Mouse (Mus musculus): Measurements from ENCODE around the gene Dtx4. TPM values are rescaled to one million over a fixed set of nuclear protein-coding genes. Genes with fewer than 3 reads are reported as not detected.

Dtx4 gene
- polyA plus RNA-seq, 1 experiment from 2014 or later: 44.1 TPM

DNA sequence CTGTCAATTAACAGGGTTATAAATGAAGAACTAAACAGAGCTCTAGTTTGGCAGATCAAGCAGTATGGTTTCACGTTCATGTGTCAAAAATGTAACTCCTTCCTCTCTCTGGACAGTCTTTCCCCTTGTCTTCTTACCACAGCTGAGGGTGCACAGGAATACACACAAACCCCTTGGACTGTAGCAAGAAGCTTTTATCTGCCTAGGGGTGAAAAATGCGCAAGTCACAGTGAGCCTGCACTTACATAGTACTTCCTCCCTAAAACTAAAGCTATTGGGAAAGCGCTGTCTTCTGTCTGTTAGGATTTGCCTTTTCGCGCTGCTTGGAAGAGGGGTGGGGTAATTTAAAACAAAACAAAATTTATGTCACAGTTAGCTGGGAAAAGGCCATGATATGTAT is 37.1 kb downstream of the Dtx4 start:
- H3K27ac ChIP-seq: no peak overlapping the region
- DNase-seq (ENCODE audit: low spot score) (no peak), ATAC-seq (ENCODE audit: low FRiP score) (no peak)
- WGBS: 80% methylated on average over 5 of the region's 5 CpGs
- no peaks in the 10 kb centered on the region for H3K9me3 ChIP-seq (ENCODE audit: control insufficient read depth, low read length)
- no peaks in the 10 kb centered on the region for H3K4me1 ChIP-seq (replicated peaks; ENCODE audit: control insufficient read depth, insufficient read depth, low read length)
- no peaks in the 10 kb centered on the region for H3K27me3 ChIP-seq (ENCODE audit: control insufficient read depth, insufficient read depth, low read length)
- no peak overlapping the region for H3K4me2 ChIP-seq (replicated peaks)
- H3K9ac ChIP-seq: no peak overlapping the region
- H3K4me3 ChIP-seq (replicated peaks; ENCODE audit: low read length): no peak overlapping the region
- H3K36me3 ChIP-seq (replicated peaks; ENCODE audit: control insufficient read depth, insufficient read depth): peaks cover 18% of the 10 kb centered on the region

- Histone ChIP-seq H3K9ac (no peak overlapping the region), H3K36me3 (replicated peaks; ENCODE audit: control insufficient read depth, insufficient read depth) (peaks cover 13% of the 10 kb centered on the region), H3K4me2 (replicated peaks) (no peak overlapping the region), H3K4me1 (replicated peaks; ENCODE audit: control insufficient read depth, insufficient read depth, low read length) (no peaks in the 10 kb centered on the region), H3K27me3 (ENCODE audit: control insufficient read depth, insufficient read depth, low read length) (no peaks in the 10 kb centered on the region), H3K27ac (no peak overlapping the region), H3K4me3 (replicated peaks; ENCODE audit: low read length) (no peak overlapping the region), H3K9me3 (ENCODE audit: control insufficient read depth, low read length) (no peaks in the 10 kb centered on the region)
- no peak for DNase-seq (ENCODE audit: low spot score)
- WGBS: 47% methylated on average over 1 of the region's 1 CpGs
- no peak for ATAC-seq (ENCODE audit: low FRiP score)
Observed at GRCm38 (mm10) chr19:12463722-12464035, 37.6 kb downstream of the Dtx4 start.

- DNase-seq (ENCODE audit: low spot score) (no peak), ATAC-seq (ENCODE audit: low FRiP score) (no peak)
- Histone ChIP-seq H3K36me3 (replicated peaks; ENCODE audit: control insufficient read depth, insufficient read depth) (peaks cover 10% of the 10 kb centered on the region; the same call in 1 of the 2 replicates), H3K9ac (no peak overlapping the region), H3K9me3 (ENCODE audit: control insufficient read depth, low read length) (no peaks in the 10 kb centered on the region), H3K4me3 (replicated peaks; ENCODE audit: low read length) (no peak overlapping the region), H3K27ac (no peak overlapping the region), H3K4me2 (replicated peaks) (no peak overlapping the region), H3K4me1 (replicated peaks; ENCODE audit: control insufficient read depth, insufficient read depth, low read length) (no peaks in the 10 kb centered on the region), H3K27me3 (ENCODE audit: control insufficient read depth, insufficient read depth, low read length) (no peaks in the 10 kb centered on the region)
- 76% methylated on average over 7 of the region's 7 CpGs for WGBS
Observed at GRCm38 (mm10) chr19:12462851-12463721, 38.2 kb downstream of the Dtx4 start.

DNA sequence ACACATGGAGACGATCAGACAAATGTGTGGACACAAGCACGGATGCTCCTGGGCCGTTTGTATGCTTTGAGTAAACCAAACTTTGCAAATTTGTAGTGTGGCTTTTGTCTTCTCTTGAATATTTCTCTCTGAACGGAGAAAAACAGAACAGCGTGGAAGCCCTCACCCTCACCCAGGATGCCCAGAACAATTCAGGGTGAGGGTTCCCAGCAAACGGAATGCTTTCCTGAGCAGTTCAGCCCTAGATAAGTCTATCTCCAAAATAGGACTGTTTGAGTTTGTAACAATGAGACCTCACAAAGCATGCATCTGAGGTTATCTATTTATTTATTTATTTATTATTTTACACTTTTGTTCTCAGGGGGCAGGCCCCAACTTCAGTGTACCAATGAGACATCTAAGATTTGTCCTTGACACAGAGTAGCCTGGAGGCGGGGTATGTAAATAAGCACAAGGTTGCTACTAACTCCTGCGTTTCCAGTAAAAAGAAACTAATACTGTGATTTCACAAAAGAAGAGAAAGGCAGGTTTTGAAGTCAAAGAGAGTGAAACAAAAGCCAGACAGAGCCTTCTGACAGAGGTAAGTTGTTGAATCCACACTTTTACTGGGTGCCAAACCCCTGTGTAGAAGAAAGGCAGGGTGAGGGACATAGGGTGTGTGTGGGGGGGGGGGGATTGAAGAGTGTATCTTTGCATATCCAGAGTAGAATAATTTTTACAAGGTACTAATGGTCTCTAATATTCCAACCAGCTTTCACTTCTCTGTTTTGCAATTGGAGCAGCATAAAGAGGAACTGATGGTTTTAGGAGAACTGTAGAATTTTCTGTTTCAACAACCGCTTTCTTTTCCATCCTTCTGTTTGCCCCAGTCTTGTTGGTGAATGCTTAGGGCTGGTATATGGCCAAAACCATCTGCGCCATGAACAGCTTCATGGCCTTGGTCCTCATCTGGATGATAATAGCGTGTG is 40.7 kb downstream of the Dtx4 start, which contains the start of gene Mpeg1:
Gene Mpeg1 (plus strand): TSS at position 498 of the 968 bp plus-strand sequence.
- H3K36me3 ChIP-seq (replicated peaks; ENCODE audit: control insufficient read depth, insufficient read depth): 0 out of 2 replicates have a peak, but pooled peaks cover 3% of the 10 kb centered on the region
- H3K4me3 ChIP-seq (replicated peaks; ENCODE audit: low read length): no peak within 1 kb of the TSS
- 85% methylated on average over 11 of the region's 11 CpGs for WGBS
- no peaks in the 10 kb centered on the region for H3K4me1 ChIP-seq (replicated peaks; ENCODE audit: control insufficient read depth, insufficient read depth, low read length)
- DNase-seq (ENCODE audit: low spot score) (no peak), ATAC-seq (ENCODE audit: low FRiP score) (no peak)
- H3K27ac ChIP-seq: no peak within 1 kb of the TSS
- no peak within 1 kb of the TSS for H3K4me2 ChIP-seq (replicated peaks)
- H3K9ac ChIP-seq: no peak within 1 kb of the TSS
- H3K9me3 ChIP-seq (ENCODE audit: control insufficient read depth, low read length): no peaks in the 10 kb centered on the region
- H3K27me3 ChIP-seq (ENCODE audit: control insufficient read depth, insufficient read depth, low read length): no peaks in the 10 kb centered on the region

- Histone ChIP-seq H3K4me2 (replicated peaks) (no peak overlapping the region), H3K4me1 (replicated peaks; ENCODE audit: control insufficient read depth, insufficient read depth, low read length) (no peaks in the 10 kb centered on the region), H3K9ac (no peak overlapping the region), H3K27ac (no peak overlapping the region), H3K9me3 (ENCODE audit: control insufficient read depth, low read length) (no peaks in the 10 kb centered on the region), H3K27me3 (ENCODE audit: control insufficient read depth, insufficient read depth, low read length) (no peaks in the 10 kb centered on the region), H3K36me3 (replicated peaks; ENCODE audit: control insufficient read depth, insufficient read depth) (no peaks in the 10 kb centered on the region), H3K4me3 (replicated peaks; ENCODE audit: low read length) (no peak overlapping the region)
- ATAC-seq (ENCODE audit: low FRiP score): no peak
- WGBS: 82% methylated on average over 4 of the region's 4 CpGs
- DNase-seq (ENCODE audit: low spot score): no peak
Observed at GRCm38 (mm10) chr19:12459516-12459915, 41.7 kb downstream of the Dtx4 start.

DNA sequence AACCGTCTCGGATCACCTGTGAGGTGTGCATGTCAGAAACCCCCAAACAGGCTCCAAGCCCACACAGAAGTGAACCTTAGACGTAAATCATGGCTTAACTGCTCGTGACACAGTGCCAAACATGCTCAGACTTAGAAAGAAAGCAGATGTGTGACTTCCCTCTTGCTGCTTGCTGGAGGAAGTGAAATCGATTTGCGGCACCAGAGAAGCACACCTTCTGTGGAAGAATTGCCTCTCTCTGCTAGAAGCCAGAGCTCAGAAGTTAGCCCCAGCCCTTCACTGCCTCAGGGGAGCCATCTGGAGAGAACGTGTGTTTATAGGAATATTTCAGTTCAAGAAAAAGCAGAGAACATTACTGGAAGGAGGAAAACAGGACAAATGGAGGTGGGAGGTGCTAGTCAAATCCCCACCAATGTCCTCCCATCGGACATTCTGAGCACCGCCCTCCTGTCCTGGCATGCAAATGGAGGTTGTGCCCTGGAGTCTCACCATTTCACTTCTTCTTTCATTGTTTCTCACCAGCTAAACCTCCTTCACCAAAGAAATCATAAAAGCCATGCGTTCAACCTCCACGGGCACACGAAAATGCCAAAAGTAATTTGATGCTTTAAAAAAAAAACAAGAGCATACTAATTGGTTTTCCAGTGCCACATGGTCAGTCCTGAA is 43.7 kb downstream of the Dtx4 start:
- Histone ChIP-seq H3K27ac (no peak overlapping the region), H3K4me3 (replicated peaks; ENCODE audit: low read length) (no peak overlapping the region), H3K36me3 (replicated peaks; ENCODE audit: control insufficient read depth, insufficient read depth) (no peaks in the 10 kb centered on the region), H3K4me1 (replicated peaks; ENCODE audit: control insufficient read depth, insufficient read depth, low read length) (no peaks in the 10 kb centered on the region), H3K9me3 (ENCODE audit: control insufficient read depth, low read length) (no peaks in the 10 kb centered on the region), H3K9ac (no peak overlapping the region), H3K4me2 (replicated peaks) (no peak overlapping the region), H3K27me3 (ENCODE audit: control insufficient read depth, insufficient read depth, low read length) (no peaks in the 10 kb centered on the region)
- ATAC-seq (ENCODE audit: low FRiP score): no peak
- DNase-seq (ENCODE audit: low spot score): no peak
- 85% methylated on average over 12 of the region's 12 CpGs for WGBS

- Histone ChIP-seq H3K4me3 (replicated peaks; ENCODE audit: low read length) (no peak overlapping the region), H3K36me3 (replicated peaks; ENCODE audit: control insufficient read depth, insufficient read depth) (no peaks in the 10 kb centered on the region), H3K4me1 (replicated peaks; ENCODE audit: control insufficient read depth, insufficient read depth, low read length) (no peaks in the 10 kb centered on the region), H3K9ac (no peak overlapping the region), H3K9me3 (ENCODE audit: control insufficient read depth, low read length) (no peaks in the 10 kb centered on the region), H3K27ac (no peak overlapping the region), H3K4me2 (replicated peaks) (no peak overlapping the region), H3K27me3 (ENCODE audit: control insufficient read depth, insufficient read depth, low read length) (no peaks in the 10 kb centered on the region)
- WGBS: 87% methylated on average over 3 of the region's 3 CpGs
- DNase-seq (ENCODE audit: low spot score) (no peak), ATAC-seq (ENCODE audit: low FRiP score) (no peak)
Observed at GRCm38 (mm10) chr19:12445014-12445413, 56.2 kb downstream of the Dtx4 start.

GRCm38 (mm10) chr19:12442560-12442959 is 58.7 kb downstream of the Dtx4 start:
- ATAC-seq (ENCODE audit: low FRiP score) (no peak), DNase-seq (ENCODE audit: low spot score) (no peak)
- H3K27ac ChIP-seq: no peak overlapping the region
- H3K9ac ChIP-seq: no peak overlapping the region
- no peak overlapping the region for H3K4me2 ChIP-seq (replicated peaks)
- H3K27me3 ChIP-seq (ENCODE audit: control insufficient read depth, insufficient read depth, low read length): no peaks in the 10 kb centered on the region
- H3K4me1 ChIP-seq (replicated peaks; ENCODE audit: control insufficient read depth, insufficient read depth, low read length): no peaks in the 10 kb centered on the region
- no peak overlapping the region for H3K4me3 ChIP-seq (replicated peaks; ENCODE audit: low read length)
- H3K36me3 ChIP-seq (replicated peaks; ENCODE audit: control insufficient read depth, insufficient read depth): no peaks in the 10 kb centered on the region
- no peaks in the 10 kb centered on the region for H3K9me3 ChIP-seq (ENCODE audit: control insufficient read depth, low read length)
- WGBS: 82% methylated on average over 4 of the region's 4 CpGs
